Mouse (Mus musculus): ENCODE measurements around the gene Coq6. TPM values are rescaled to one million over a fixed set of nuclear protein-coding genes. Genes with fewer than 3 reads are reported as not detected.

The Coq6 gene
- total and polyA plus RNA-seq, 2 experiments from 2014 or later, result 39.7 to 83.1 TPM

DNA sequence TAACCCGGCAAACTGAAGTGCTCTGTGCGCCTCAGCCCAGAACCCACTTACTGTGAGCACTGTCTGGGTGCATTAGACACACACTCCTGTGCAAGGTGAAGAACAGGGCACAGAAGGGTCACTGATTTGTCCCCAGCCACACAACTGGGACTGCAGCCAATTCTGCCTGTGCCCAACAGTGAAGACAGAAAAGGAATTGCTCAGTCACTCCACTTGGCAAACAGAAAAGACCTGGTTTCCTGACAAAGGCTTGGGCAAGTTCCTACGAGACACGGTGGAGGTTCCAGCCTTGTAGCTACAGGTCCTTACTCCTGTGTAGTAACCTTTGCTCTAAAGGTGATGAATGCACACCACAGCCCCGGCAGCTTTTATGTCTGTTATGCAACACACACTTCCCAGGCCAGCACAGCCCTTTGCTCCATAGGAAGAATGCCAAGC lies 23.2 kb downstream of the Coq6 start:
- no peaks in the 10 kb centered on the region for H3K4me1 ChIP-seq (ENCODE audit: insufficient read depth)
- H3K4me2 ChIP-seq (ENCODE audit: low read depth), result no peak overlapping the region
- H3K27ac ChIP-seq (ENCODE audit: low read depth, low read length), result no peak overlapping the region
- 57% methylated on average over 5 of the region's 5 CpGs for WGBS
- ATAC-seq, result peak; percentile 27; the same call in 1 of the 2 replicates
- no peaks in the 10 kb centered on the region for H3K27me3 ChIP-seq (ENCODE audit: insufficient read depth, low read length)
- TF ChIP-seq CTCF (IDR thresholded peaks at IDR 0.05; ENCODE audit: low read depth), result no peak
- peak; percentile 36 for DNase-seq
- no peak overlapping the region for H3K4me3 ChIP-seq (ENCODE audit: low read depth, low read length)
- H3K9ac ChIP-seq, result no peak overlapping the region
- H3K36me3 ChIP-seq (ENCODE audit: insufficient read depth), result no peaks in the 10 kb centered on the region; the same call in 1 of the 2 replicates
- H3K9me3 ChIP-seq (ENCODE audit: low read length), result no peaks in the 10 kb centered on the region

DNA sequence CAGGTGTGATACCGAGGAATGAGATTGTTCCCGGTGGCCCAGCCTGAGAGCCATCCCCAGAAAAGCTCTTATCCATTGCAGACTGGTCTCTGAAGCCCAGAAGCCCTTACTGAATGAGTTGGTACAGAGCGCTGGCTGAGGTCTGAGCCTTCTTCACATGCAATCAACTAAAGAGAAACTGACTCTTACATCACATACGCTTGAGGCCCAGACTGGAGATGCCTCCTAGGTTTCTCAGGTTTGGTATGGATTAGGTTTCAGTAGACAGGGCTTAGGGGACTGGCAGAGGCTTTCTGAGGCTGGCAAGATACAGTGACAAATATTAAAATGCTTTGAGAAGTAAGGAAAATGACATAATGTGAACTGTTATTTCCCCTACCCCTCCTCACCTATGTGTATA lies 24.0 kb downstream of the Coq6 start:
- Histone ChIP-seq H3K9ac (no peak overlapping the region), H3K9me3 (ENCODE audit: low read length) (no peaks in the 10 kb centered on the region), H3K27me3 (ENCODE audit: insufficient read depth, low read length) (no peaks in the 10 kb centered on the region), H3K4me2 (ENCODE audit: low read depth) (no peak overlapping the region), H3K36me3 (ENCODE audit: insufficient read depth) (no peaks in the 10 kb centered on the region; the same call in 1 of the 2 replicates), H3K4me3 (ENCODE audit: low read depth, low read length) (no peak overlapping the region), H3K4me1 (ENCODE audit: insufficient read depth) (no peaks in the 10 kb centered on the region), H3K27ac (ENCODE audit: low read depth, low read length) (no peak overlapping the region)
- no peak for DNase-seq
- WGBS, result 93% methylated on average over 4 of the region's 4 CpGs
- ATAC-seq, result no peak
- no peak for TF ChIP-seq CTCF (IDR thresholded peaks at IDR 0.05; ENCODE audit: low read depth)

DNA sequence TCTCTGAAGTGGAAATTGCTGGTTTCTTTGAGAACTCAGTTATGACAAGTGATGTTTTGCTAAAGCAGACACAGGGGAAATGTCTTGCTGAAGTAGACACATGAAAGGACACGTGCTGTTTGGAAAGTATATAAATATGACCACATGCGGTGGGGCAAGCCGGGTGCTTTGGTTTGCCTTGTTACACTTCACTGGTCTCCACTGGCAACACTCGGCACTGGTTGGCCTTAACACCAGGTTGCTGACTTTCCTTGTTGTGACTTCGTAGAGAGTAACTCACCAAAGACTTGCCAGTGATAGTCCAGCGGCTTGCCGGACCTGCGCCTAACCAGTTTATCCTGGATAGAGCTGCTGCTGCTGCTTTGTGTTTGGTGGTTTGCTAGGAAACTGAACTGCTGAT lies 26.6 kb downstream of the Coq6 start:
- no peaks in the 10 kb centered on the region; the same call in 1 of the 2 replicates for H3K36me3 ChIP-seq (ENCODE audit: insufficient read depth)
- TF ChIP-seq CTCF (IDR thresholded peaks at IDR 0.05; ENCODE audit: low read depth), result no peak
- DNase-seq (no peak), ATAC-seq (no peak)
- no peak overlapping the region for H3K4me3 ChIP-seq (ENCODE audit: low read depth, low read length)
- 87% methylated on average over 8 of the region's 8 CpGs for WGBS
- H3K4me2 ChIP-seq (ENCODE audit: low read depth), result no peak overlapping the region
- no peak overlapping the region for H3K27ac ChIP-seq (ENCODE audit: low read depth, low read length)
- H3K4me1 ChIP-seq (ENCODE audit: insufficient read depth), result no peaks in the 10 kb centered on the region
- H3K27me3 ChIP-seq (ENCODE audit: insufficient read depth, low read length), result no peaks in the 10 kb centered on the region
- no peaks in the 10 kb centered on the region for H3K9me3 ChIP-seq (ENCODE audit: low read length)
- no peak overlapping the region for H3K9ac ChIP-seq

DNA sequence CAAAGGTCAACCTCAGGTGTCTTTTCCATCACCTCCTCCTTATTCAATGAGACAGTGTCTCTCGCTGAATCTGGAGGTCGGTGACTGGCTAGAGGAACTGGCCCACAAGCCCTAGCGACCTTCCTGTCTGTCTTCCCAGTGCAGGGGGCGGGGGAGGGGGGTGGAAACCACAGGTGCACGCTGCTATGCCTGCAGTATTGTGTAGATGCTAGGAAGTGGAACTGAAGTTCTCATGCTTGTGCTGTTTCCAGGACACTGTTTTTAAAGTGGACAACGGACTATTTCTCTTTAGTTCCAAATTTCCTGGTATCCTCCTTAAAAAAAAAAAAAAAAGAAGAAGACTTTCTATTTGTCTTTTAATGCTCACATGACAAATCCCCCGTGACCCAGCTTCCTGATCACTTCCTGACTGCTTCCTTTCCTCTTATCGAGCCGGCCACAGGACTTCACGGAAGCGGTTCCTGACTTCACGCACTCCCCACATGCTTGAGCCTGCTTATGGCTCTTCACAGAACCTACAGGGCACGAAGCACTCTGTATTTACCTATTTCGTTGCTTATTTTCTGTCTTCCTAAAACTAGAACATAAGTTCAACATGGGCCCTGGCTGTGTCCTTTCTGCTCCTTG lies 27.4 kb downstream of the Coq6 start:
- ATAC-seq (no peak), DNase-seq (no peak)
- Histone ChIP-seq H3K27ac (ENCODE audit: low read depth, low read length) (no peak overlapping the region), H3K27me3 (ENCODE audit: insufficient read depth, low read length) (no peaks in the 10 kb centered on the region), H3K4me3 (ENCODE audit: low read depth, low read length) (no peak overlapping the region), H3K4me2 (ENCODE audit: low read depth) (no peak overlapping the region), H3K4me1 (ENCODE audit: insufficient read depth) (no peaks in the 10 kb centered on the region), H3K9ac (no peak overlapping the region), H3K36me3 (ENCODE audit: insufficient read depth) (no peaks in the 10 kb centered on the region; the same call in 1 of the 2 replicates), H3K9me3 (ENCODE audit: low read length) (no peaks in the 10 kb centered on the region)
- TF ChIP-seq CTCF (IDR thresholded peaks at IDR 0.05; ENCODE audit: low read depth), result no peak
- 79% methylated on average over 14 of the region's 14 CpGs for WGBS

DNA sequence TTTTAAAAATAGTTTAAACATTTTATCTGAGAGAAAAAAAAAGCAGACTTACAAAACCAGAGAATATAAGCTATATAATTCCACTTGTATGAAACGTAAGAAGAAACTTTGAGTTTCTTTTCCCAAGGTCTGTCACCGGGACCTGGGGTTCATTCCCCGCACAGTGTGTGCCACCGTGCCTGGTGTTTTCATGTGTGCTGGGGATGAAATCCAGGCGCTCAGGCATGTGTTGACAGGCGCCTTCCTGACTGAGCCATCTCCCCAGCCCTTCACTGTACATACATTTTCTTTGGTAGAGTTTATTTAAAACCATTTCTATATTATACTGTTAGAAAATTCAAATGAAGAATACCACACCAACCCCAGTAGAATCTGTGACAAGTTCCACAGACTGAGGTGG lies 28.9 kb downstream of the Coq6 start:
- DNase-seq (no peak), ATAC-seq (no peak)
- H3K4me1 ChIP-seq (ENCODE audit: insufficient read depth), result no peaks in the 10 kb centered on the region
- no peaks in the 10 kb centered on the region for H3K9me3 ChIP-seq (ENCODE audit: low read length)
- WGBS, result 93% methylated on average over 6 of the region's 6 CpGs
- no peak for TF ChIP-seq CTCF (IDR thresholded peaks at IDR 0.05; ENCODE audit: low read depth)
- H3K36me3 ChIP-seq (ENCODE audit: insufficient read depth), result no peaks in the 10 kb centered on the region; the same call in 1 of the 2 replicates
- no peak overlapping the region for H3K9ac ChIP-seq
- H3K4me3 ChIP-seq (ENCODE audit: low read depth, low read length), result no peak overlapping the region
- H3K27ac ChIP-seq (ENCODE audit: low read depth, low read length), result no peak overlapping the region
- no peak overlapping the region for H3K4me2 ChIP-seq (ENCODE audit: low read depth)
- H3K27me3 ChIP-seq (ENCODE audit: insufficient read depth, low read length), result no peaks in the 10 kb centered on the region

DNA sequence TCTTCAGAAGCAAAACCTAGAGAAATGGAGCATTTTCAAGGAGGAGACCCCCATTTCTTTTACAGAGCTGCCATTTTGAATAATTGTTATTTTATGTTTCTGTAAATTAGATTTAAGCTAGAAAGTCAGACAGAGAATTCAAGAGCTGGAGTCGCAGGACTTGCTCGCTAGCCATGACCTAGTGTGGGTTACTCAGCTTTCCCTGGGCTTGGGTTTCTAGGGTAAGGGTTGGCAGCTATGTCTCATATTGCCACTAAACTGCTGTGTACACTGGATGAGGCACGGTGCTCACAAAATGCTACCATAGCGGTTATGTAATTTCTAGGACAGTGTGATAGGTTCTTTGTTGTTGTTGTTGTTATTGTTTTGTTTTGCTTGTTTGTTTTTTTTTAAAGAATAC lies 31.2 kb downstream of the Coq6 start:
- TF ChIP-seq CTCF (IDR thresholded peaks at IDR 0.05; ENCODE audit: low read depth), result no peak
- no peak overlapping the region for H3K4me3 ChIP-seq (ENCODE audit: low read depth, low read length)
- ATAC-seq, result no peak
- no peak overlapping the region for H3K9ac ChIP-seq
- H3K27me3 ChIP-seq (ENCODE audit: insufficient read depth, low read length), result no peaks in the 10 kb centered on the region
- no peak for DNase-seq
- H3K27ac ChIP-seq (ENCODE audit: low read depth, low read length), result no peak overlapping the region
- no peaks in the 10 kb centered on the region for H3K9me3 ChIP-seq (ENCODE audit: low read length)
- H3K36me3 ChIP-seq (ENCODE audit: insufficient read depth), result no peaks in the 10 kb centered on the region; the same call in 1 of the 2 replicates
- 99% methylated on average over 4 of the region's 4 CpGs for WGBS
- no peaks in the 10 kb centered on the region for H3K4me1 ChIP-seq (ENCODE audit: insufficient read depth)
- no peak overlapping the region for H3K4me2 ChIP-seq (ENCODE audit: low read depth)

DNA sequence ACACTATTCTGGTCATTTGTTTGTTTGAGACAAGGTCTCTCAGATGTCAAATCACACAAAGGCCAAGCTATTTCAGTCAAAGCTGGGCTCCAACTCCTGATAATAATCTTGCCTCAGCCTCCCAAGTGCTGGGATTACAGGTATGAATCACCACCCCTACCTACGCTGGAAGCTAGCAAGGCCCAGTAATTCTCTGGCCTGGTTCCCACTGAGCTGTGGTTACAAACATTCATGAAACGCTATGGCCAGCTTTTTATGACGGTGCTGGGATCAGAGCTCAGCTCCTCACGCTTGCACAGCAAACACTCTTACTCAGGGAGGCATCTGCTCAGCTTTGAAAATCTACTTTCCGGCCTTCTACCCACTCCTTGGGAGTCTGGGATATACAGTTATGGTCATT lies 32.4 kb downstream of the Coq6 start:
- Histone ChIP-seq H3K9me3 (ENCODE audit: low read length) (no peaks in the 10 kb centered on the region), H3K4me3 (ENCODE audit: low read depth, low read length) (no peak overlapping the region), H3K27ac (ENCODE audit: low read depth, low read length) (no peak overlapping the region), H3K36me3 (ENCODE audit: insufficient read depth) (no peaks in the 10 kb centered on the region; the same call in 1 of the 2 replicates), H3K27me3 (ENCODE audit: insufficient read depth, low read length) (no peaks in the 10 kb centered on the region), H3K4me2 (ENCODE audit: low read depth) (no peak overlapping the region), H3K9ac (no peak overlapping the region), H3K4me1 (ENCODE audit: insufficient read depth) (no peaks in the 10 kb centered on the region)
- ATAC-seq, result no peak
- WGBS, result 88% methylated on average over 5 of the region's 5 CpGs
- no peak for DNase-seq
- no peak for TF ChIP-seq CTCF (IDR thresholded peaks at IDR 0.05; ENCODE audit: low read depth)
